Mouse (Mus musculus): ENCODE results near the gene Rps18. TPM values are rescaled to one million over a fixed set of nuclear protein-coding genes. Genes with fewer than 3 reads are reported as not detected.

Gene Rps18
- polyA plus RNA-seq, 1 experiment from 2014 or later: 829 TPM

DNA sequence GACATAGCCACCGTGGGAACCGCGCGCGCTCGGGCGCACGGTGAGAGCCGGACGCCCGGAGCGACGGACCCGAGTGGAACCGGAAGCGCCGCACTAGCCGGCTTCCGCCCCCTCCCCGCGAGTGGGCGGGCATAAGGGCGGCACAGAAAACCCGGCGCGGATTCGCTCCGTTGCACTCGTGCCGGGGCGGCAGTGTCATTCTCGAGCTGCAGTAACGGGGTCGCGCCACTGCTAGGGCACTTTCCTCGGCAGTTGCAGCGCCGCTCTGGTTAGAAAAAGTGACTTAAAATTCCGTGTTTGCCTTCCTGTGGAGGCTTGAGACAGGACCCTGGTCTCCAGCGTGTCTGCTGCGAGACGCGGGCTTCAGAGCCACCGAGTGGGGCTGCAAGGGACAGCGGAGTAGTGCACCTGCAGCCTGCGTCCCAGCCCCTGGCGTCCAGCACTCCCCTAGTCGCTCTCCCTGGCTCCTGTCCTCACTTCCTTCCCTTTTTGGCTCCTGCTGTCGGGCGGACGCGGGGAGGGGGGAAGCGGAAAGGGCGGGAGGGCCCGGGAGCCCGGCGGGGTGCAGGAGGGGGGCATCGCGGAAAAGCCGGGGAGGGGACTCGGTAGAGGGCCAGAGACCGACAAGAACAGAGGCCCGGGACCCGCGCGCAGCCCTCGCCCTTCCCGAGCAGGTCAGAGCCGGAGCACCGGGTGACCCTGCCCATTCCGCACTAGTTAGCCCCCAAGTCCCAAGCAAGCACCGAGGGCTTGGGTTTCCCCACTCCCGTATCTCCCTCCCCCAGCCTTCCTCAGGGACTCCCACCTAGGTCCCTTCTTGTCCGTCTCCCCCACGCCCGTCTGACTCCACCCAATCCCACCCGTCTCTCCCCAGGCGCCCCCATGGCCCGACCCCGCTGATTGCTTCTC is 26.2 kb downstream of the Rps18 start, which contains the start of gene Rgl2:
Gene Rgl2, plus strand, starts transcription at position 173 of the 909 bp plus-strand sequence.
- peaks cover 56% of the 10 kb centered on the region for H3K36me3 ChIP-seq (ENCODE audit: inconsistent target)
- peak within 1 kb of the TSS; percentile 98 for H3K27ac ChIP-seq
- H3K4me3 ChIP-seq (ENCODE audit: inconsistent target): peak within 1 kb of the TSS; percentile 83
- peaks cover 86% of the 10 kb centered on the region for H3K79me2 ChIP-seq (ENCODE audit: inconsistent target)
- WGBS (ENCODE audit: missing documents): under 1% methylated on average over 61 of the region's 80 CpGs

DNA sequence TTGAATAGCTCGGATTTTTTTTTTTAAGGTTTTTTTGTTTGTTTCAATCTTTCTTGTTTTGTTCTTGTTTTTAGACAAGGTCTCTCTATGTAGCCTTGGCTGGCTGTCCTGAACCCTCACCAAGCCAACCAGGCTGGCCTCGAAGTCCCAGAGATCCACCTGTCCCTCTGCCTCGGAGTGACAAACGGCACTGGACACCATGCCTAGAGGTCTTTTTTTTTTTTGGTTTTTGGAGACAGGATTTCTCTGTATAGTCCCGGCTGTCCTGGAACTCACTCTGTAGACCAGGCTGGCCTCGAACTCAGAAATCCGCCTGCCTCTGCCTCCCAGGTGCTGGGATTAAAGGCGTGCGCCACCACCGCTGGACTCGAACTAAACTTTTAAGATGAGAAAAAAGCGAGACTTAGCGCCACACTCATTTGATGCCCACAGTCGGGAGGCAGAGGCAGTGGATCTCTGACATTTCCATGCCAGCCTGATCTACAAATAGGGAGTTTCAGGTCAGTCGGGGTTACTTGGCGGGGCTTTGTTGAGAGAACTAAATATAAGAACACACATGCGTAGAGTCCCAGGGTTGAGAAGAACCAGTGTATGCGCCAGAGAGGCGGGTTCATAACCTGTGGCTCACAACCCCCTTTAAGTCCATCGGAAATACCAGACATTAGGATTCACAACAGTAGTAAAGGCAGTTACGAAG is 27.4 kb downstream of the Rps18 start:
- peaks cover 59% of the 10 kb centered on the region for H3K36me3 ChIP-seq (ENCODE audit: inconsistent target)
- H3K27ac ChIP-seq: no peak overlapping the region
- WGBS (ENCODE audit: missing documents): 87% methylated on average over 19 of the region's 21 CpGs
- H3K4me3 ChIP-seq (ENCODE audit: inconsistent target): peak overlapping the region; percentile 83
- H3K79me2 ChIP-seq (ENCODE audit: inconsistent target): peaks cover 86% of the 10 kb centered on the region

DNA sequence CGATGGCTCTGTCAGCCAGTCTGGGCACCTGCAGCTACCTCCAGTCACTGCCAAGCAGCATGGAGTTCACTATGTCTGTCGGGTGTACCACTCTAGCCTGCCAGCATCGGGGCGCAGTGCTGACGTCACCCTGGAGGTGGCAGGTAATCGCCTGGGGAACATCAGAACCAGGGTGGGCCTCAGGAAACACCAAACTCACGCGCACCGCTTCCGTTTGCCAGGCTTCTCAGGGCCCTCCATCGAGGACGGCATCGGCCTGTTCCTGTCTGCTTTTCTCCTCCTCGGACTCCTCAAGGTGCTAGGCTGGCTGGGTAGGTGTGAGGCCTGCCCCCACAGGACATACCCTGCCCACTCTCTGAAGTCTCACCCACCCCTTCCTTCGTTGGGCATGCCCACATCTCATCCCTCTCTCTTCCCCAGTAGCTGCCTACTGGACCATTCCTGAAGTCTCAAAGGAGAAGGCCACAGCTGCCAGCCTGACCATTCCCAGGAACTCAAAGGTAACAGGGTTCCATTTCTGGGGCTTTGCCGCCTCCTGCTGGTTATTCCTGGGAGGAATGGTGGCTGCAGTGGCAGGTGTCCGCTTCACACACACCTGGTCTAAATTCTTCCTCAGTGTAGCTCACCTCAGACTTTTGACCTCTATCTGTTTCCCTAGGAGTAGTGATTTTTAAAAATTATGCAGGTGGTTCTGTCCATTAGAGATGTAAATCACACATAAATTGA is 29.4 kb downstream of the Rps18 start:
- Histone ChIP-seq H3K36me3 (ENCODE audit: inconsistent target) (peaks cover 66% of the 10 kb centered on the region), H3K79me2 (ENCODE audit: inconsistent target) (peaks cover 86% of the 10 kb centered on the region), H3K27ac (no peak overlapping the region), H3K4me3 (ENCODE audit: inconsistent target) (no peak overlapping the region)
- WGBS (ENCODE audit: missing documents): 89% methylated on average over 16 of the region's 17 CpGs

DNA sequence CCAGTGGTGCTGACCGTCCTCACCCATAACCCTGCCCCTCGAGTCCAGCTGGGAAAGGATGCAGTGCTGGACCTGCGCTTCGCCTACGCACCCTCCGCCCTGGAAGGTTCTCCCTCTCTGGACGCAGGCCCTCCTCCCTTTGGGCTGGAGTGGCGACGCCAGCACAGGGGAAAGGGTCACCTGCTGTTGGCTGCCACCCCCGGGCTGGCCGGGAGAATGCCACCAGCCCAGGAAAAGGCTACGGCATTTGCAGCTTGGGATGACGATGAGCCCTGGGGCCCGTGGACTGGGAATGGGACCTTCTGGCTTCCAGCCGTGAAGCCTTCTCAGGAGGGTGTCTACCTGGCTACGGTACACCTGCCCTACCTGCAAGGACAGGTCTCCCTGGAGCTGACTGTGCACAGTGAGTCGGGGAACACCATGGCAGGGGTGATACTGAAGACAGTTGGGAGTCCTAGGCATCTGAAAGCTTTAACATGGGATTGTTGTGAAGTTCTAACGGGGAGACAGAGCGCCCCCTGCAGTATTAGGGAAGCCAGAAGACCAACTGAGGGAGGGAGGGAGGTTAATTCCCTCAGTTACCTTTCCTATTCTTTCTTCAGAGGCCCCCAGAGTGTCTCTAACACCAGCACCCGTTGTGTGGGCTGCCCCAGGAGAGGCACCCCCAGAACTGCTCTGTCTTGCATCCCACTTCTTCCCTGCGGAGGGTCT is 30.2 kb downstream of the Rps18 start:
- 94% methylated on average over 21 of the region's 21 CpGs for WGBS (ENCODE audit: missing documents)
- Histone ChIP-seq H3K36me3 (ENCODE audit: inconsistent target) (peaks cover 66% of the 10 kb centered on the region), H3K4me3 (ENCODE audit: inconsistent target) (no peak overlapping the region), H3K27ac (no peak overlapping the region), H3K79me2 (ENCODE audit: inconsistent target) (peaks cover 86% of the 10 kb centered on the region)

DNA sequence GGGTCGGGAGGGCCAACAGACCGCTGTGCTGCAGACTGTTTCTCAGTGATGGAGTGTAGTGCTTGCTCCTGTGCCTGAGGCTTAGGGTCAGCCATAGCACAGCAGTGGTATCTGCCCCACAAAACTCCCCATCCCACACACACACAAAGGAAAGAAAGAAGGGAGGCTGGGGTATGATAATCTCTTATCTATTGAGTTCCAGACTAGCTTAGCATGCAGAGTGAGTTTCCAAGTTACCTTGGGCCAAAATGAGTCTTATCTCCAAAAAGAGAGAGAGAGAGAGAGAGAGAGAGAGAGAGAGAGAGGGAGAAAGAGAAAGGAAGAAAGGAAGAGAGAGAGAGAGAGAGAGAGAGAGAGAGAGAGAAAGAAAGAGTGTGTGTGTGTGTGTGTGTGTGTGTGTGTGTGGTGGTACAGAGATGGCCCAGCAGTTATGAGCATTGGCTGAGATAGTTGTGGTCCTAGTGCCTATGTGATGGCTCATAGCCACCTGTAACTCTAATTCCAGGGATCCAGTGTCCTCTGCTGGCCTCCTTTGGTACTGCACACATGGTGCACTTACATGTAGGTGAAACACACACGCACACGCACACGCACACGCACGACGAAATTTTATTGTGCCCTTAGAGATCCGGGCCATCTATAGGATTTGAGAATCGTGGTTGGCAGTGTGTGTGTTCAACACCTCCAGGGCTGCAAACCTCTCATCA is 31.1 kb downstream of the Rps18 start:
- WGBS (ENCODE audit: missing documents): 97% methylated on average over 10 of the region's 10 CpGs
- no peak overlapping the region for H3K27ac ChIP-seq
- peaks cover 91% of the 10 kb centered on the region for H3K79me2 ChIP-seq (ENCODE audit: inconsistent target)
- no peak overlapping the region for H3K4me3 ChIP-seq (ENCODE audit: inconsistent target)
- peaks cover 66% of the 10 kb centered on the region for H3K36me3 ChIP-seq (ENCODE audit: inconsistent target)

DNA sequence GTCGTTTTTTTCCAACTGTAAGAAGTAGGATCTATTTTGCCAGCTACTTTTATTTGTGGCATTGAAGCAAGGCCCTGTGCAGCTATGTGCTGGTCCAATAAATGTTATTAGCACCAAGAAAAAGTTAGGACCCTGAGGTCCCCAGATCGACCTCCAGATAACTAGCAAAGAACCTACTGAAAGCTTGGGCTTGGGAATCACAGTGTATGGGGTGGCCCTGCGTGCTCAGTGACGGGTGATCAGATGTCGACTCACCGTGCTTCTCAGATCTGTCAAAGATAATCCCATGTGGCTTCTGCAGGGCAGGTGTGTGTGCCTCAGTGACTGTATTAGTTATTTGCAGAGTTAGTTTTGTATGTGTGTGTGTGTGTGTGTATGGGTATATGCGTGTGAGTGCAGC is 34.4 kb downstream of the Rps18 start:
- Histone ChIP-seq H3K36me3 (ENCODE audit: inconsistent target) (peaks cover 58% of the 10 kb centered on the region), H3K79me2 (ENCODE audit: inconsistent target) (peaks cover 97% of the 10 kb centered on the region), H3K27ac (no peak overlapping the region), H3K4me3 (ENCODE audit: inconsistent target) (no peak overlapping the region; the same call in 1 of the 2 replicates)
- 92% methylated on average over 7 of the region's 7 CpGs for WGBS (ENCODE audit: missing documents)

DNA sequence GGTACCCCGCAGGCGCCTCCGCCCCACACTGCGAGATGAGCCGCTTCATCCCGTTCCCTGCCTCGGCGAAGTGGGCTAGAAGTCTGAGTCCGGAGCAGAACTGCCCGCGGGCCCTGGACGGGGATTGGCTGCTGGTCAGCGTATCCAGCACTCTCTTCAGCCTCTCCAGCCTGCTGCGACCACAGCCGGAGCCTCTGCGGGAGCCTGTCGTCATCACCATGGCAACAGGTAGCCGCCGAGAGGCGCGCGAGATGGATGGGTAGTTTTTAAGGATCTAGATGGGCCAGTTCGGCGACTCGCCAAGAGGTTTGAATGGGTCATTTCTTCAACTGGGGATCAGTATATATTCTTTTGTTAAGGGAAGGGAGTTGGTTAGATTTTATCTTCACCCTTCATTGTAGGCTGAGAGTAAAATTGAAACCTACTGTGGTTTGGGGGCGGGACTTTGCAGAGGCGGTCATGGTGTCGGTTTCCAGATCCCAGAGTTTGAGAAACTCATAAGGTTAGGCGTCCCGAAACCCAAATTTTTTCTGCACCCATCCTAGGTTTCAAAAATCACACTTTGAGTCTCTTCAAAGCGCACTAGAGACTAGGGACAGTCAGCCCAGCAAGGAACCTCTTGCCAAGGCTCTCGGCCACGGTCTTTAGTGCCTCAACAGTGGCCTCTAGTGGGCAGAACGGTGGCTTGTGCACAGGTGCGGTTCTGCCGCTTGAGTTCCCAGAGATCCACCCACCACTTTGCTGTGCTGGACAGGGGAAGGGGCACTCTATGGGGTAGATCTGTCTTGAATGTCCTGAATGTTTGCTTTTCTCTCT is 35.3 kb downstream of the Rps18 start:
- Histone ChIP-seq H3K27ac (peak overlapping the region; percentile 88), H3K79me2 (ENCODE audit: inconsistent target) (peaks cover 90% of the 10 kb centered on the region), H3K36me3 (ENCODE audit: inconsistent target) (peaks cover 49% of the 10 kb centered on the region), H3K4me3 (ENCODE audit: inconsistent target) (peak overlapping the region; percentile 99)
- WGBS (ENCODE audit: missing documents): under 1% methylated on average over 36 of the region's 36 CpGs

DNA sequence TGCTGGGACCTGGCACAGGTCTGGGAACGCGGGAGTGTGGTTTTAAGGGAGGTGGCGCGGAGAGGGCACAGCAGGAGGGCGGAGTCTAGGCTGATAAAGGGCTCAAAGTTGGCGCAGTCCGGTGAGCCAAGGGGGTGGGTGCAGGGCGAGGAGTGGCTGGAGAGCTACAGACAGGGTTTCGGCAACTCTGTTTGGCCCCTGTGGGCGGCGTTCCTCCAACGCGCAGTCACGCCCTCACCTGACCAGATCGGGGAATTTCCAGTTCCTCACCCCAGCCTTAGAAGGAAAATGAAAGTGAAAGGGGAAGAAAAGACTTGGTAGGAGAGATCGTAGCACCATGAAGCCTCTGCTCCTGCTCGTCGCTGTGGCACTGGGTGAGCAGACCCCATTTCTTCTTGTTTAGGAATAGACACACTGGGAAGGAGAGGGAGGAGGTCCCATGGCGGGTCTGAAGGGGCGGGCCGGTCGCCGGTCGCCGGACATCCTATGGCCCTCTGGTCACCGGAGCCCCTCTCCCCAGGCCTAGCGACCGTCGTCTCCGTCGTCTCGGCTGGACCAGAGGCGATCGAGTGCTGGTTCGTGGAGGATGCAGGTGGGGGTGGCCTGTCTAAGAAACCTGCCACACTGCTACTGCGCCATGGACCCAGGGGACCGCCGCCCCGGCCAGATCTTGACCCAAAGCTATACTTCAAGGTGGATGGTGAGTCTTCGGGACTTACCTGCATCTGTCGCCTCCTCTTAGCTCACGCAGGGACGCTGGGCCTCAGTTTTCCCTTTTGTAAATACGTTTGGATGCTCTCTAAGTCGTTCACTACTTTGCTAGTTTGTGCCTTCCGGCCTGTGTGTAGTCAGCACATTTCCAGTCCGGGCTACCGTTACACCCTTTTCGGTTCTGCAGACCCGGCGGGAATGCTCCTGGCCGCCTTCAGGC is 36.2 kb downstream of the Rps18 start:
- H3K36me3 ChIP-seq (ENCODE audit: inconsistent target): peaks cover 47% of the 10 kb centered on the region; the same call in 1 of the 2 replicates
- under 1% methylated on average over 47 of the region's 52 CpGs for WGBS (ENCODE audit: missing documents)
- peak overlapping the region; percentile 99 for H3K4me3 ChIP-seq (ENCODE audit: inconsistent target)
- peaks cover 88% of the 10 kb centered on the region for H3K79me2 ChIP-seq (ENCODE audit: inconsistent target)
- H3K27ac ChIP-seq: peak overlapping the region; percentile 88

DNA sequence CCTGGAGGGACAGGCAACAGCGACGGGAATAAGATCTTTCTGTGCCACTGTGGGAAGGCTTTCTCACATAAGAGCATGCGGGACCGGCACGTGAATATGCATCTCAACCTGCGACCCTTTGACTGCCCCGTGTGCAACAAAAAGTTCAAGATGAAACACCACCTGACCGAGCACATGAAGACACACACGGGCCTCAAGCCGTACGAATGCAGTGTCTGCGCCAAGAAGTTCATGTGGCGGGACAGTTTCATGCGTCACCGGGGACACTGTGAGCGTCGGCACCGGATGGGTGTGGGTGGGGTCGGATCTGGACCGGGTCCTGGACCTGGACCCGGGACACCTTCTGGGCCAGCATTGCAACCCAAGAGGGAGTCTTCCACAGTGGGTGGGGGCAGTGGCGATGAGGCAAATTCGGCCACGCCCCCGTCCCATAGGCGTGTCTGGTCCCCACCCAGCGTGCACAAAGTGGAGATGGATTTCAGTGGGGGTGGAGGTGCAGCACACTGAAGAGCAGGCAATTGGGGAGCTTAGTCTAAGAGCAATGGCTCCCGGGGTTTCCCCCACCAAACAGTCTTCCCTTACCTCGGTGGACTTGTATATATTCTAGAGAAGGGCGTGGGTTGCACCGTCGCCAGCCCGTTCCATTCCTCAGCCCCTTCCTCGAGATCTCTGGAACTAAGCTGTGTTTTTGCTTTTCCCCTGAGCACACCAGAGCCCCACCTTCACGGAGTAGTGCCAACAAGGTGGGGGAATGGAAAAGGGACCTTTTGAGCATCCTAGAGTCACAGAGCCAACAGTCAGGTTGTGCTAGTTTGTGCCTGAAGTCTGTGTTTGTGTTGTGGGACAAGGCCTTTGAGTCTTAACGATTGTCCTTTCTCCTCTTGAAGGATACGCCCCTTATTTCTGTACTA is 37.3 kb downstream of the Rps18 start:
- 87% methylated on average over 37 of the region's 37 CpGs for WGBS (ENCODE audit: missing documents)
- peaks cover 50% of the 10 kb centered on the region; the same call in 1 of the 2 replicates for H3K36me3 ChIP-seq (ENCODE audit: inconsistent target)
- H3K4me3 ChIP-seq (ENCODE audit: inconsistent target): peak overlapping the region; percentile 99
- peaks cover 88% of the 10 kb centered on the region for H3K79me2 ChIP-seq (ENCODE audit: inconsistent target)
- H3K27ac ChIP-seq: peak overlapping the region; percentile 88

DNA sequence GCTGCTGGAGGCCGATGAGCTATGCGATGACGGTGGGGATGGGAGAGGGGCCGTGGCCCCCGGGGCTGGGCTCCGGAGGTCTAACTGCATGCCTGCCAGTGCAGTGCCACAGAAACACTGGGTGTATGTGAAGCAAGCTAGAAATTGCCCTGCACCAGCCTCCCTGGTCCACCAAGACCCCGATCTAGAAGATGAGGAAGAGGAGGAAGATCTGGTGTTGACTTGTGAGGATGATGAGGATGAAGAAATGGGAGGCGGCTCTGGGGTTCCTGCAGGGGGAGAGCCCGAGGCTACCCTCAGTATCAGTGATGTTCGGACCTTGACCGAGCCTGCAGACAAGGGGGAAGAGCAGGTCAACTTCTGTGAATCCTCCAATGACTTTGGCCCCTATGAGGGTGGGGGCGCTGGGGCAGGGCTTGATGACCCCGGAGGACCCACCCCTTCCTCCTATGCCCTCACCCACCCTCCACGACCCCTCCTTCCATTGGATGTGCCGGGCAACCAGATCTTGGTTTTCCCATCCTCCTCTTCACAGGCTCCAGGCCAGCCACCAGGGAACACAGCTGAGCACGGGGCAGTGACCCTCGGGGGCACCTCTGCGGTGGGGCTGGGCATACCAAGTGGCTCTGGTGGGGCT is 38.0 kb downstream of the Rps18 start:
- WGBS (ENCODE audit: missing documents): 92% methylated on average over 18 of the region's 18 CpGs
- H3K79me2 ChIP-seq (ENCODE audit: inconsistent target): peaks cover 88% of the 10 kb centered on the region
- no peak overlapping the region for H3K27ac ChIP-seq
- no peak overlapping the region for H3K4me3 ChIP-seq (ENCODE audit: inconsistent target)
- H3K36me3 ChIP-seq (ENCODE audit: inconsistent target): peaks cover 48% of the 10 kb centered on the region; the same call in 1 of the 2 replicates
